Mouse (Mus musculus) neural tube, embryonic 13.5 days (tissue): ENCODE data around the gene Isoc2a. TPM values are rescaled to one million over a fixed set of nuclear protein-coding genes. Genes with fewer than 3 reads are reported as not detected.
"Not testable (repeated sequence)": the region's sequence is repeated elsewhere in the genome, so short reads cannot be mapped to it uniquely, and the experiment has no call there.

Source experiments
- ATAC-seq: fragments of 200-750 bp; cut with Nextera tagmentation; 2 replicates; pipeline ENCODE4 v1.8.0; 2017; ENCODE audit warnings: low read depth, mild to moderate bottlenecking, moderate TSS enrichment, moderate library complexity
- H3K27ac ChIP-seq: fragments of 300-500 bp; sonication (generic); replicated peaks from 2 replicates; pipeline ENCODE4 v1.5.1; 2015; ENCODE audit warnings: moderate library complexity, mild to moderate bottlenecking, inconsistent platforms
- H3K27me3 ChIP-seq: fragments of 300-500 bp; sonication (generic); 2 replicates; pipeline ENCODE4 v1.6.1; 2015; ENCODE audit warnings: mild to moderate bottlenecking, inconsistent platforms
- H3K36me3 ChIP-seq: fragments of 300-500 bp; sonication (generic); 2 replicates; pipeline ENCODE4 v1.6.1; 2015; ENCODE audit warnings: mild to moderate bottlenecking, inconsistent platforms
- H3K4me1 ChIP-seq: fragments of 300-500 bp; sonication (generic); replicated peaks from 2 replicates; pipeline ENCODE4 v1.6.1; 2015; ENCODE audit warnings: inconsistent platforms
- H3K4me2 ChIP-seq: fragments of 300-500 bp; sonication (generic); 2 replicates; pipeline ENCODE4 v1.6.1; 2015; ENCODE audit warnings: inconsistent platforms, mild to moderate bottlenecking, moderate library complexity
- H3K4me3 ChIP-seq: fragments of 300-500 bp; sonication (generic); 2 replicates; pipeline ENCODE4 v1.5.1; 2015; ENCODE audit warnings: mild to moderate bottlenecking, inconsistent platforms
- H3K9ac ChIP-seq: fragments of 300-500 bp; sonication (generic); 2 replicates; pipeline ENCODE4 v1.6.1; 2015; ENCODE audit warnings: moderate library complexity, mild to moderate bottlenecking, inconsistent platforms
- H3K9me3 ChIP-seq: fragments of 300-500 bp; sonication (generic); 2 replicates; pipeline ENCODE4 v1.6.1; 2016; ENCODE audit warnings: inconsistent platforms
- WGBS: fragments of 180-500 bp; shearing (Covaris S2); methylation state at CpG from one replicate; pipeline ENCODE4 v1.1.7; 2015; 5-methylcytosine and 5-hydroxymethylcytosine counted together
- polyA plus RNA-seq: library from polyadenylated mRNA; unstranded; fragments of >200 nt; fragmentation: Nextera tagmentation; extraction: Ambion mirVana; gene quantifications from 2 replicates; pipeline ENCODE4 v1.2.1, GENCODE M21; 2015

The Isoc2a gene
- polyA plus RNA-seq, 1 experiment from 2014 or later, result 0.91 TPM

GRCm38 (mm10) chr7:4850621-4851314 lies 26.2 kb upstream of the Isoc2a start:
- ATAC-seq, result no peak
- Histone ChIP-seq H3K4me2 (no peak overlapping the region), H3K9me3 (no peaks in the 10 kb centered on the region), H3K27ac (no peak overlapping the region), H3K9ac (no peak overlapping the region), H3K27me3 (peaks cover 2% of the 10 kb centered on the region; the same call in 1 of the 2 replicates), H3K4me1 (no peaks in the 10 kb centered on the region), H3K36me3 (no peaks in the 10 kb centered on the region), H3K4me3 (no peak overlapping the region)
- 78% methylated on average over 11 of the region's 11 CpGs for WGBS

DNA sequence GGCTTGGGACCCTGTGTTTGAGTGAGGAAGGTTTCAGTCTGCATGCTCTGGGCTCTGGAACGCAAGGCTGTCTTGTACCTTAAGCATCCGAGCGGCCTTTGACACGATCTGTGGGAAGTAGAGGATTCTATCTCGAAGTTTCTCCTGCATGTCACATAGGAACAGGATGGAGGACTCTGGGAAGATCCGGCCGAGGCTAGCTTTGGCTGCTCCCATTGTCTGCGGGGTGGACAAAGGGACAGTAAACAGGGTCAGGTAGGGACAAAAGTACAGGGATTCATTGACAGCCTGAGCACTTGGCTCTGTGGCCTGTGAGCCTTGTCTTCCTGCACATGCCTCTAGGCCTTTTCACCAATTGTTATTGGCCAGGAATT lies 25.7 kb upstream of the Isoc2a start:
- Histone ChIP-seq H3K4me2 (no peak overlapping the region), H3K4me1 (no peaks in the 10 kb centered on the region), H3K4me3 (no peak overlapping the region), H3K9ac (no peak overlapping the region), H3K36me3 (no peaks in the 10 kb centered on the region), H3K9me3 (no peaks in the 10 kb centered on the region), H3K27me3 (peaks cover 2% of the 10 kb centered on the region; the same call in 1 of the 2 replicates), H3K27ac (no peak overlapping the region)
- no peak for ATAC-seq
- 69% methylated on average over 8 of the region's 8 CpGs for WGBS

GRCm38 (mm10) chr7:4853613-4854012 lies 23.3 kb upstream of the Isoc2a start:
- Histone ChIP-seq H3K9ac (no peak overlapping the region), H3K27me3 (no peaks in the 10 kb centered on the region; the same call in 1 of the 2 replicates), H3K27ac (no peak overlapping the region), H3K4me2 (no peak overlapping the region), H3K9me3 (no peaks in the 10 kb centered on the region), H3K4me3 (no peak overlapping the region), H3K4me1 (no peaks in the 10 kb centered on the region), H3K36me3 (no peaks in the 10 kb centered on the region)
- 82% methylated on average over 3 of the region's 3 CpGs for WGBS
- ATAC-seq, result no peak

- Histone ChIP-seq H3K27me3 (no peaks in the 10 kb centered on the region), H3K9me3 (no peaks in the 10 kb centered on the region), H3K4me3 (no peak overlapping the region), H3K36me3 (no peaks in the 10 kb centered on the region), H3K27ac (no peak overlapping the region), H3K4me1 (no peaks in the 10 kb centered on the region), H3K4me2 (no peak overlapping the region), H3K9ac (no peak overlapping the region)
- 89% methylated on average over 9 of the region's 9 CpGs for WGBS
- ATAC-seq, result no peak
These were observed 20.4 kb upstream of the Isoc2a start for GRCm38 (mm10) chr7:4856508-4856907.

DNA sequence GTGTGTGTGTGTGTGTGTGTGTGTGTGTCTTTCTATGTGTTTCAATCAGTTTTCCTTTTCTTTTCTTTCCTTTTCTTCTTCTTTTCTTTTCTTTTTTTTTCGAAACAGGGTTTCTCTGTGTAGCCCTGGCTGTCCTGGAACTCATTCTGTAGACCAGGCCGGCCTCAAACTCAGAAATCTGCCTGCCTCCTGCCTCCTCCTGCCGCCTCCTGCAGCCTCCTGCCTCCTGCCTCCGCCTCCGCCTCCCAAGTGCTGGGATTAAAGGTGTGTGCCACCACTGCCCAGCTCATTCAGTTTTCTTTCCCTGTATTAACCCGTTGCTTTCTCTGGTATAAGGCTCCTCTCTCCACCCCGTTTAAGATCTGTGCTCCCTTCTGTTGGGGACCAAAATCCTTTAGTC lies 19.6 kb upstream of the Isoc2a start:
- no peaks in the 10 kb centered on the region for H3K27me3 ChIP-seq
- 73% methylated on average over 7 of the region's 7 CpGs for WGBS
- no peak overlapping the region for H3K9ac ChIP-seq
- H3K9me3 ChIP-seq, result no peaks in the 10 kb centered on the region
- no peak overlapping the region for H3K27ac ChIP-seq
- no peak overlapping the region for H3K4me2 ChIP-seq
- H3K36me3 ChIP-seq, result no peaks in the 10 kb centered on the region
- no peaks in the 10 kb centered on the region for H3K4me1 ChIP-seq
- ATAC-seq, result no peak
- no peak overlapping the region for H3K4me3 ChIP-seq

- Histone ChIP-seq H3K36me3 (no peaks in the 10 kb centered on the region), H3K4me2 (no peak overlapping the region), H3K4me1 (no peaks in the 10 kb centered on the region), H3K27me3 (no peaks in the 10 kb centered on the region), H3K9ac (no peak overlapping the region), H3K4me3 (no peak overlapping the region), H3K27ac (no peak overlapping the region), H3K9me3 (no peaks in the 10 kb centered on the region)
- ATAC-seq, result no peak
- 72% methylated on average over 12 of the region's 12 CpGs for WGBS
These were observed 17.5 kb upstream of the Isoc2a start for GRCm38 (mm10) chr7:4859418-4859978.

- H3K27ac ChIP-seq, H3K4me3 ChIP-seq, H3K4me1 ChIP-seq, ATAC-seq, H3K4me2 ChIP-seq, H3K27me3 ChIP-seq, H3K9ac ChIP-seq, H3K36me3 ChIP-seq, H3K9me3 ChIP-seq: not testable (repeated sequence)
- WGBS, result 77% methylated on average over 3 of the region's 3 CpGs
These were observed 16.0 kb upstream of the Isoc2a start for GRCm38 (mm10) chr7:4860926-4861325.

DNA sequence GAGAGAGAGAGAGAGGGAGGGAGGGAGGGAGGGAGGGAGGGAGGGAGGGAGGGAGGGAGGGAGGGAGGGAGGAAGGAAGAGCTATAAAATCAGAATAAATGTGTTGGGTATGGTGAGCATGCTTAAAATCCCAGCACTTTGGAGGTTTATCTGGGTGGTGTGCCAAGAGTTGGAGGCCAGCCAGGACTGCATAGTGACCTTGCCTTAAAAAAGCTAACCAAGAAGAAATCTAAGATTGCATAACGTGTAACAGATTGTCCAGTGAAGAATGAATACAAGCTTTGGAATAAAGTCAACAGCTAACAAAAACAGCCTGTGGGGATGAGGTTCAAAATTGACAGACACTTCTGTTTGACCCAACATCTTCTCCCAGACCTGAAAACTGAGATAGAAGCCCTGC lies 13.9 kb upstream of the Isoc2a start:
- H3K4me1 ChIP-seq, result peaks cover 15% of the 10 kb centered on the region
- H3K9me3 ChIP-seq, result no peaks in the 10 kb centered on the region
- H3K4me2 ChIP-seq, result no peak overlapping the region
- H3K9ac ChIP-seq, result no peak overlapping the region
- H3K36me3 ChIP-seq, result no peaks in the 10 kb centered on the region
- no peak overlapping the region for H3K4me3 ChIP-seq
- no peaks in the 10 kb centered on the region for H3K27me3 ChIP-seq
- 60% methylated on average over 1 of the region's 1 CpGs for WGBS
- ATAC-seq, result no peak
- H3K27ac ChIP-seq, result no peak overlapping the region

GRCm38 (mm10) chr7:4863541-4864080 lies 13.3 kb upstream of the Isoc2a start:
- WGBS, result 80% methylated on average over 7 of the region's 7 CpGs
- no peak for ATAC-seq
- no peaks in the 10 kb centered on the region for H3K36me3 ChIP-seq

GRCm38 (mm10) chr7:4864130-4864845 lies 12.7 kb upstream of the Isoc2a start:
- peaks cover 15% of the 10 kb centered on the region for H3K4me1 ChIP-seq

More at GRCm38 (mm10) chr7:4863541-4864080, 13.3 kb upstream of the Isoc2a start:
- Histone ChIP-seq H3K27me3 (no peaks in the 10 kb centered on the region), H3K9me3 (no peaks in the 10 kb centered on the region), H3K4me3 (no peak overlapping the region), H3K9ac (no peak overlapping the region), H3K4me1 (peaks cover 15% of the 10 kb centered on the region), H3K4me2 (no peak overlapping the region), H3K27ac (no peak overlapping the region)

GRCm38 (mm10) chr7:4865090-4865489 lies 11.9 kb upstream of the Isoc2a start:
- H3K36me3 ChIP-seq, result no peaks in the 10 kb centered on the region
- 61% methylated on average over 5 of the region's 5 CpGs for WGBS
- H3K9ac ChIP-seq, result no peak overlapping the region
- peak overlapping the region; percentile 66 for H3K4me2 ChIP-seq
- H3K27me3 ChIP-seq, result no peaks in the 10 kb centered on the region
- ATAC-seq, result peak; percentile 33; the same call in 1 of the 2 replicates
- no peaks in the 10 kb centered on the region for H3K9me3 ChIP-seq
- peaks cover 15% of the 10 kb centered on the region for H3K4me1 ChIP-seq
- peak overlapping the region; percentile 56 for H3K4me3 ChIP-seq
- H3K27ac ChIP-seq, result no peak overlapping the region

More at GRCm38 (mm10) chr7:4864130-4864845, 12.7 kb upstream of the Isoc2a start:
- no peaks in the 10 kb centered on the region for H3K36me3 ChIP-seq
- no peak overlapping the region for H3K27ac ChIP-seq
- H3K4me3 ChIP-seq, result no peak overlapping the region
- H3K4me2 ChIP-seq, result no peak overlapping the region
- 78% methylated on average over 5 of the region's 5 CpGs for WGBS
- ATAC-seq, result no peak
- no peak overlapping the region for H3K9ac ChIP-seq
- no peaks in the 10 kb centered on the region for H3K9me3 ChIP-seq
- H3K27me3 ChIP-seq, result no peaks in the 10 kb centered on the region
